Mouse (Mus musculus): Measurements from ENCODE around the gene Klk1b4. TPM values are rescaled to one million over a fixed set of nuclear protein-coding genes. Genes with fewer than 3 reads are reported as not detected.

Klk1b4 gene
- polyA plus RNA-seq (2014; fragmentation: Illumina TruSeq; extraction: RNeasy Lipid Tissue Mini Kit (QIAGEN cat#74804)), result not detected

GRCm38 (mm10) chr7:44207135-44207534 lies at the start of gene Klk1b4:
Gene Klk1b4 (plus strand): TSS chr7:44207435.

GRCm38 (mm10) chr7:44187936-44188335 lies 19.3 kb upstream of the Klk1b4 start, which contains the start of gene Klk1b24:
Gene Klk1b24 (plus strand): TSS chr7:44188236.

GRCm38 (mm10) chr7:44197891-44198290 lies 9.3 kb upstream of the Klk1b4 start, which contains the start of gene Klk1b3:
Gene Klk1b3 (plus strand): TSS chr7:44198191.

DNA sequence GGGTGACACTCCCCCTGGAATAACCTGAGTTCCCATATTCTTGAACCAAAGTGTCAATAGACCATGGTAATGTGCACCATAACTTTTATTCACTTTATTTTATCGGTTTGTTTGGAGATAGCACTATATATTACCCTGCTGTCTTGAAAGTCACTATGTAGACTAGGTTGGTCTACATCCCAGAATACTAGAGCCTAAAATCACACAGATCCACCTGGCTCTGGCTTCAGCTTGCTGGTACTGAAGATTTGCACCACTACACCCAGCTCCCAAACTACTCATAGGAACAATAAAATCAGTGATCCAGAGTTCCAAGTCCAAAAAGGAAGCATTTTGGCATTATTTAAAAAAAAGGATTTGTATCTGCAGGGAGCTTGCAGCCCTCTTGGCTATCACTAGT lies 8.4 kb downstream of the Klk1b4 start, which contains the start of gene Klk1b5:
Gene Klk1b5 (plus strand): TSS at position 301 of the 400 bp plus-strand sequence.

DNA sequence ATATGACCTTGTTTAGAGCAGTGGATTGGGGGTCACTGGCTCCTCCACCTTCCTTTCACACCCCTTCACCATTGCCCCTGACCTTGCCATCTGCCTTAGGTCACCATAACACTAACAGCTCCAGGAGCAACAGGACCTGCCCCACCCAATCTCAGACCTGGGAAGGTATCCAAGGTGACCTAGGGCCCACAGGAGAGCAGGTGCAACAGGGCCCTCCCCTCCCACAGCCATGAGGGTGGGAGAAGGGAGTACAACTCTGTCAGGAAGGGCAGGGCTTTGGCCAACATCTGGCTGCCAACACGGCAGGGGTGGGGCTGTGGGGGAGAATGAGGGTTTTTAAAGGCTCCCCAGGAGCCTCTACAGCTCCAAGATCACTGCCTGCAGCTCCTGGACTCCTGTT lies 17.8 kb downstream of the Klk1b4 start, which contains the start of gene Klk1:
Gene Klk1 (plus strand): TSS at position 285 of the 400 bp plus-strand sequence.

DNA sequence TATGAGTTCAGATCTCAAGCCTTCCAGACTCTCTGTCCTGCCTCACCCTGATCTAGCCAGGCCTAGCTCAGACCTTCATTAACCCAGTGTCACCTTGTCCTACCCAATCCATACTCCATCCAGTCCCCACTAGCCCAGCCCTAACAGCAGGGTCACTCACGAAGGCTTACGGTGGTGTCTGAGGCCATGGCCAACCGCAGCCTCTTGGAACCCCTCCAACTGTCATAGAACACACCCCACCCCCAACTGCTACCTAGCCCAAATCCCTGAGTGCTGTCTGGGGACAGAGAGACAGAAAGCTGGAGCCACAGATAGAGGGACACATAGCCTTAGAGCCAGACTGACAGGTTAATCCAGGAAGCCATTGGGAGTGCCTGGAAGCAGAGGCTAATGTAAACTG lies 28.7 kb downstream of the Klk1b4 start, which contains the start of gene Gm36864:
Gene Gm36864 (plus strand): TSS at position 269 of the 400 bp plus-strand sequence.

GRCm38 (mm10) chr7:44246055-44246983 lies 39.1 kb downstream of the Klk1b4 start, which contains the start of the genes 1700028J19Rik and 2410002F23Rik:
Gene 1700028J19Rik (minus strand): TSS chr7:44246695.
Gene 2410002F23Rik (plus strand): TSS chr7:44246722.

GRCm38 (mm10) chr7:44257278-44257677 lies 50.0 kb downstream of the Klk1b4 start, which contains the start of gene Acp4:
Gene Acp4 (minus strand): TSS chr7:44257378.

GRCm38 (mm10) chr7:44261147-44261546 lies 53.9 kb downstream of the Klk1b4 start, which contains the start of gene Gm15517:
Gene Gm15517 (plus strand): TSS chr7:44261447.

Other genes starting within 250 kb of the Klk1b4 start
- gene Klk1b1, start 240.7 kb upstream of the Klk1b4 start, polyA plus RNA-seq (2014; fragmentation: Illumina TruSeq; extraction: RNeasy Lipid Tissue Mini Kit (QIAGEN cat#74804)), result not detected
- not detected for gene Klk1b9, start 231.4 kb upstream of the Klk1b4 start, polyA plus RNA-seq (2014; fragmentation: Illumina TruSeq; extraction: RNeasy Lipid Tissue Mini Kit (QIAGEN cat#74804))
- not detected for gene Klk1b11, start 211.6 kb upstream of the Klk1b4 start, polyA plus RNA-seq (2014; fragmentation: Illumina TruSeq; extraction: RNeasy Lipid Tissue Mini Kit (QIAGEN cat#74804))
- not detected for gene Klk1b26, start 195.3 kb upstream of the Klk1b4 start, polyA plus RNA-seq (2014; fragmentation: Illumina TruSeq; extraction: RNeasy Lipid Tissue Mini Kit (QIAGEN cat#74804))
- gene Klk1b27, start 155.1 kb upstream of the Klk1b4 start, polyA plus RNA-seq (2014; fragmentation: Illumina TruSeq; extraction: RNeasy Lipid Tissue Mini Kit (QIAGEN cat#74804)), result not detected
- 0.60 TPM for gene Klk1b21, start 105.1 kb upstream of the Klk1b4 start, polyA plus RNA-seq (2014; fragmentation: Illumina TruSeq; extraction: RNeasy Lipid Tissue Mini Kit (QIAGEN cat#74804))
- not detected for gene Klk1b22, start 94.8 kb upstream of the Klk1b4 start, polyA plus RNA-seq (2014; fragmentation: Illumina TruSeq; extraction: RNeasy Lipid Tissue Mini Kit (QIAGEN cat#74804))
- gene Klk1b16, start 70.7 kb upstream of the Klk1b4 start, polyA plus RNA-seq (2014; fragmentation: Illumina TruSeq; extraction: RNeasy Lipid Tissue Mini Kit (QIAGEN cat#74804)), result not detected
- gene Klk1b24, start 19.2 kb upstream of the Klk1b4 start, polyA plus RNA-seq (2014; fragmentation: Illumina TruSeq; extraction: RNeasy Lipid Tissue Mini Kit (QIAGEN cat#74804)), result not detected
- gene Klk1b3, start 9.2 kb upstream of the Klk1b4 start, polyA plus RNA-seq (2014; fragmentation: Illumina TruSeq; extraction: RNeasy Lipid Tissue Mini Kit (QIAGEN cat#74804)), result not detected
- not detected for gene Klk1b5, start 8.5 kb downstream of the Klk1b4 start, polyA plus RNA-seq (2014; fragmentation: Illumina TruSeq; extraction: RNeasy Lipid Tissue Mini Kit (QIAGEN cat#74804))
- gene Klk1, start 17.9 kb downstream of the Klk1b4 start, polyA plus RNA-seq (2014; fragmentation: Illumina TruSeq; extraction: RNeasy Lipid Tissue Mini Kit (QIAGEN cat#74804)), result 1.2 TPM
- gene Gm36864, start 28.7 kb downstream of the Klk1b4 start, polyA plus RNA-seq (2014; fragmentation: Illumina TruSeq; extraction: RNeasy Lipid Tissue Mini Kit (QIAGEN cat#74804)), result not detected
- gene 1700028J19Rik, start 39.3 kb downstream of the Klk1b4 start, polyA plus RNA-seq (2014; fragmentation: Illumina TruSeq; extraction: RNeasy Lipid Tissue Mini Kit (QIAGEN cat#74804)), result not detected
- 40.3 TPM for gene 2410002F23Rik, start 39.3 kb downstream of the Klk1b4 start, polyA plus RNA-seq (2014; fragmentation: Illumina TruSeq; extraction: RNeasy Lipid Tissue Mini Kit (QIAGEN cat#74804))
- gene Acp4, start 49.9 kb downstream of the Klk1b4 start, polyA plus RNA-seq (2014; fragmentation: Illumina TruSeq; extraction: RNeasy Lipid Tissue Mini Kit (QIAGEN cat#74804)), result not detected
- gene Gm15517, start 54.0 kb downstream of the Klk1b4 start, polyA plus RNA-seq (2014; fragmentation: Illumina TruSeq; extraction: RNeasy Lipid Tissue Mini Kit (QIAGEN cat#74804)), result not detected
- gene Clec11a, start 99.5 kb downstream of the Klk1b4 start, polyA plus RNA-seq (2014; fragmentation: Illumina TruSeq; extraction: RNeasy Lipid Tissue Mini Kit (QIAGEN cat#74804)), result 2.9 TPM
- gene Shank1, start 102.8 kb downstream of the Klk1b4 start, polyA plus RNA-seq (2014; fragmentation: Illumina TruSeq; extraction: RNeasy Lipid Tissue Mini Kit (QIAGEN cat#74804)), result 0.06 TPM
- not detected for gene Syt3, start 176.7 kb downstream of the Klk1b4 start, polyA plus RNA-seq (2014; fragmentation: Illumina TruSeq; extraction: RNeasy Lipid Tissue Mini Kit (QIAGEN cat#74804))
- gene 1700008O03Rik, start 178.4 kb downstream of the Klk1b4 start, polyA plus RNA-seq (2014; fragmentation: Illumina TruSeq; extraction: RNeasy Lipid Tissue Mini Kit (QIAGEN cat#74804)), result not detected
- 0.26 TPM for gene Lrrc4b, start 221.6 kb downstream of the Klk1b4 start, polyA plus RNA-seq (2014; fragmentation: Illumina TruSeq; extraction: RNeasy Lipid Tissue Mini Kit (QIAGEN cat#74804))

All from ovary, adult 10 weeks (tissue).